ENCODE assay signal across 8 mouse cellular contexts in the genomic region with DNA sequence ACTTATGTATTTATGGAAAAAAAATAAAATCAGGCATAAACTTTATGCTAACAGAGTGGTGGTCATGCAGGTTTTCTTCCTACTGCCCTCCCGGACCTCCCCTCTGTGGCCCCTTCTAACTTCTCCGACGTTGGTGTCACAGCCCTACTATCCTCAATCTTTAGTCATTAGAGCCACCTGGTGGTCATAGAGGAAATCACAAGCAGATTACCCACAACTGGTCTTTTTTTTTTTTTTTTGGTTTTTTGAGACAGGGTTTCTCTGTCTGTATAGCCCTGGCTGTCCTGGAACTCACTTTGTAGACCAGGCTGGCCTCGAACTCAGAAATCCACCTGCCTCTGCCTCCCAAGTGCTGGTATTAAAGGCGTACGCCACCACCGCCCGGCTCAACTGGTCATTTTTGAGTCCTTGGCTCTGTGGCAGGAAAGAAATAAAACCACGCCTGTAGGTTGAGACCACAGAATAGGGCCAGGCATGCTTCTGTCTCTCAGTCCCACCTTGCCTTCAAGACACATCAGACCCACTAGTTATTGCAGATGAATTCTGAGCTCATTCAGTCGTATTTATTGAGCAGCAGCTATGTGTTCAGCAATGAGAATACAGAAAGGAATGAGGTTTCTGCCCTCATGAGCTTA. TPM values are rescaled to one million over a fixed set of nuclear protein-coding genes. Genes with fewer than 3 reads are reported as not detected.
DNase-seq lines count a peak whose midpoint lies in the region; ATAC-seq and TF ChIP-seq lines count a peak whose summit lies in the region.

No protein-coding gene starts in this region.

- H3K4me1 ChIP-seq in neural tube, embryonic 15.5 days: peaks cover 11% of the 10 kb centered on the region
- H3K4me1 ChIP-seq in bone marrow, adult 2 months (ENCODE audit: control insufficient read depth, insufficient read depth, low read length): no peaks in the 10 kb centered on the region
- H3K4me1 ChIP-seq in embryonic facial prominence, embryonic 14.5 days (ENCODE audit: control insufficient read depth, insufficient read depth, low read length): peaks cover 7% of the 10 kb centered on the region; the same call in 1 of the 2 replicates
- peaks cover 5% of the 10 kb centered on the region for H3K4me1 ChIP-seq in hindbrain, embryonic 16.5 days (ENCODE audit: control insufficient read depth, insufficient read depth, low read depth, low read length)
- peaks cover 4% of the 10 kb centered on the region for H3K4me1 ChIP-seq in limb, embryonic 12.5 days (replicated peaks)

- no peak overlapping the region for H3K4me2 ChIP-seq in neural tube, embryonic 15.5 days
- H3K4me2 ChIP-seq in embryonic facial prominence, embryonic 14.5 days (ENCODE audit: low read depth, low read length): peak overlapping the region; percentile 23; the same call in 1 of the 2 replicates
- H3K4me2 ChIP-seq in hindbrain, embryonic 16.5 days (ENCODE audit: low read length): no peak overlapping the region
- no peak overlapping the region for H3K4me2 ChIP-seq in limb, embryonic 12.5 days

- 52% methylated on average over 10 of the region's 10 CpGs for WGBS in neural tube, embryonic 15.5 days
- WGBS in bone marrow, adult 2 months: 38% methylated on average over 10 of the region's 10 CpGs
- WGBS in embryonic facial prominence, embryonic 14.5 days: 51% methylated on average over 10 of the region's 10 CpGs
- WGBS in hindbrain, embryonic 16.5 days: 54% methylated on average over 10 of the region's 10 CpGs
- 50% methylated on average over 10 of the region's 10 CpGs for WGBS in limb, embryonic 12.5 days

- no peak overlapping the region for H3K27ac ChIP-seq in neural tube, embryonic 15.5 days (replicated peaks)
- H3K27ac ChIP-seq in bone marrow, adult 2 months (ENCODE audit: control insufficient read depth, insufficient read depth, low read depth, low read length, poor library complexity): no peak overlapping the region
- H3K27ac ChIP-seq in embryonic facial prominence, embryonic 14.5 days (replicated peaks; ENCODE audit: low read depth, low read length): no peak overlapping the region
- no peak overlapping the region for H3K27ac ChIP-seq in hindbrain, embryonic 16.5 days (ENCODE audit: low read depth, low read length)
- no peak overlapping the region for H3K27ac ChIP-seq in limb, embryonic 12.5 days

- no peak overlapping the region for H3K4me3 ChIP-seq in neural tube, embryonic 15.5 days (replicated peaks)
- H3K4me3 ChIP-seq in bone marrow, adult 2 months (replicated peaks; ENCODE audit: control insufficient read depth, low read depth, low read length): no peak overlapping the region
- no peak overlapping the region for H3K4me3 ChIP-seq in embryonic facial prominence, embryonic 14.5 days (ENCODE audit: low read depth, low read length)
- H3K4me3 ChIP-seq in hindbrain, embryonic 16.5 days (ENCODE audit: low read length): no peak overlapping the region
- H3K4me3 ChIP-seq in limb, embryonic 12.5 days (replicated peaks): no peak overlapping the region

- no peaks in the 10 kb centered on the region for H3K27me3 ChIP-seq in neural tube, embryonic 15.5 days (replicated peaks)
- no peaks in the 10 kb centered on the region for H3K27me3 ChIP-seq in embryonic facial prominence, embryonic 14.5 days (replicated peaks; ENCODE audit: control insufficient read depth, insufficient read depth, low read length)
- H3K27me3 ChIP-seq in hindbrain, embryonic 16.5 days (replicated peaks; ENCODE audit: control insufficient read depth, insufficient read depth, low read length): no peaks in the 10 kb centered on the region
- H3K27me3 ChIP-seq in limb, embryonic 12.5 days: no peaks in the 10 kb centered on the region

- no peak for ATAC-seq in neural tube, embryonic 15.5 days (ENCODE audit: low FRiP score)
- peak; percentile 31 for ATAC-seq in embryonic facial prominence, embryonic 14.5 days (ENCODE audit: low read depth)
- peak; percentile 31; the same call in 1 of the 2 replicates for ATAC-seq in hindbrain, embryonic 16.5 days
- peak; percentile 40; the same call in 1 of the 2 replicates for ATAC-seq in limb, embryonic 12.5 days (ENCODE audit: insufficient number of reproducible peaks, insufficient read depth, low FRiP score, low TSS enrichment, low read depth)

- peak; percentile 59 for DNase-seq in neural tube, embryonic 10.5 days (ENCODE audit: extremely low spot score, low spot score)
- peak; percentile 90 for DNase-seq in embryonic facial prominence, embryonic 14.5 days (ENCODE audit: low spot score)
- DNase-seq in naive thymus-derived CD4-positive, alpha-beta T cell, adult 2 months (ENCODE audit: low read depth): peak; percentile 89
- peak; percentile 70 for DNase-seq in thymus, postnatal 4 days

- H3K36me3 ChIP-seq in neural tube, embryonic 15.5 days: no peaks in the 10 kb centered on the region
- 0 out of 2 replicates have a peak, but pooled peaks cover 4% of the 10 kb centered on the region for H3K36me3 ChIP-seq in embryonic facial prominence, embryonic 14.5 days (ENCODE audit: control insufficient read depth, insufficient read depth, low read length)
- H3K36me3 ChIP-seq in hindbrain, embryonic 16.5 days (ENCODE audit: control insufficient read depth, insufficient read depth, low read length): no peaks in the 10 kb centered on the region
- H3K36me3 ChIP-seq in limb, embryonic 12.5 days: peaks cover 4% of the 10 kb centered on the region

- no peaks in the 10 kb centered on the region for H3K9me3 ChIP-seq in neural tube, embryonic 15.5 days (replicated peaks)
- no peaks in the 10 kb centered on the region for H3K9me3 ChIP-seq in embryonic facial prominence, embryonic 14.5 days (ENCODE audit: control insufficient read depth, low read length)
- H3K9me3 ChIP-seq in hindbrain, embryonic 16.5 days (ENCODE audit: control insufficient read depth, low read length): no peaks in the 10 kb centered on the region
- no peaks in the 10 kb centered on the region for H3K9me3 ChIP-seq in limb, embryonic 12.5 days

- peak; percentile 37; the same call in 1 of the 2 replicates for TF ChIP-seq CTCF in bone marrow, adult 2 months (IDR thresholded peaks at IDR 0.05; ENCODE audit: control insufficient read depth, insufficient read depth, low read length)

- TF ChIP-seq POLR2A in bone marrow, adult 2 months (IDR thresholded peaks at IDR 0.05; ENCODE audit: borderline replicate concordance, control insufficient read depth, low read depth, low read length): no peak

- no peak overlapping the region for H3K9ac ChIP-seq in neural tube, embryonic 15.5 days (replicated peaks)
- 0 out of 2 replicates have a peak overlapping the region, but pooled peaks have one; percentile 25 for H3K9ac ChIP-seq in embryonic facial prominence, embryonic 14.5 days (ENCODE audit: low read depth, low read length)
- H3K9ac ChIP-seq in hindbrain, embryonic 16.5 days (ENCODE audit: low read depth, low read length): no peak overlapping the region
- no peak overlapping the region for H3K9ac ChIP-seq in limb, embryonic 12.5 days (replicated peaks)

RNA-seq across cellular contexts. Expression of gene Naa38, which starts 4.8 kb away (rescaled TPM):
- polyA plus RNA-seq in neural tube, embryonic 15.5 days (2015; fragmentation: Nextera tagmentation; extraction: Ambion mirVana): 130 and 132 TPM in 2 replicates
- polyA plus RNA-seq in bone marrow, adult 2 months (2011; ENCODE audit: insufficient read depth, insufficient read length, low replicate concordance, missing spikeins): 23.1 and 43.9 TPM in 2 replicates
- 160 and 177 TPM in 2 replicates for polyA plus RNA-seq in embryonic facial prominence, embryonic 14.5 days (2014; fragmentation: Nextera tagmentation; extraction: Ambion mirVana)
- polyA plus RNA-seq in hindbrain, embryonic 16.5 days (2015; fragmentation: Nextera tagmentation; extraction: Ambion mirVana): 102 and 130 TPM in 2 replicates
- polyA plus RNA-seq in limb, embryonic 12.5 days (2016; fragmentation: Nextera tagmentation; extraction: Ambion mirVana): 126 and 136 TPM in 2 replicates

RNA-seq across cellular contexts. Expression of gene Cyb5d1, which starts 4.9 kb away (rescaled TPM):
- polyA plus RNA-seq in neural tube, embryonic 15.5 days (2015; fragmentation: Nextera tagmentation; extraction: Ambion mirVana): 29.7 and 31.5 TPM in 2 replicates
- 5.1 and 9.1 TPM in 2 replicates for polyA plus RNA-seq in bone marrow, adult 2 months (2011; ENCODE audit: insufficient read depth, insufficient read length, low replicate concordance, missing spikeins)
- polyA plus RNA-seq in embryonic facial prominence, embryonic 14.5 days (2014; fragmentation: Nextera tagmentation; extraction: Ambion mirVana): 23.8 and 24.2 TPM in 2 replicates
- 28.7 and 33.0 TPM in 2 replicates for polyA plus RNA-seq in hindbrain, embryonic 16.5 days (2015; fragmentation: Nextera tagmentation; extraction: Ambion mirVana)
- polyA plus RNA-seq in limb, embryonic 12.5 days (2016; fragmentation: Nextera tagmentation; extraction: Ambion mirVana): 42.5 and 42.6 TPM in 2 replicates

RNA-seq across cellular contexts. Expression of gene Tmem88, which starts 7.5 kb away (rescaled TPM):
- polyA plus RNA-seq in neural tube, embryonic 15.5 days (2015; fragmentation: Nextera tagmentation; extraction: Ambion mirVana): 6.2 and 9.1 TPM in 2 replicates
- 1.6 TPM in 1 of 2 replicates, not detected in the other for polyA plus RNA-seq in bone marrow, adult 2 months (2011; ENCODE audit: insufficient read depth, insufficient read length, low replicate concordance, missing spikeins)
- polyA plus RNA-seq in embryonic facial prominence, embryonic 14.5 days (2014; fragmentation: Nextera tagmentation; extraction: Ambion mirVana): 19.2 and 21.0 TPM in 2 replicates
- polyA plus RNA-seq in hindbrain, embryonic 16.5 days (2015; fragmentation: Nextera tagmentation; extraction: Ambion mirVana): 8.9 and 9.2 TPM in 2 replicates
- polyA plus RNA-seq in limb, embryonic 12.5 days (2016; fragmentation: Nextera tagmentation; extraction: Ambion mirVana): 24.2 and 25.4 TPM in 2 replicates

RNA-seq across cellular contexts. Expression of gene Chd3, which starts 21.3 kb away (rescaled TPM):
- polyA plus RNA-seq in neural tube, embryonic 15.5 days (2015; fragmentation: Nextera tagmentation; extraction: Ambion mirVana): 70.6 and 76.1 TPM in 2 replicates
- polyA plus RNA-seq in bone marrow, adult 2 months (2011; ENCODE audit: insufficient read depth, insufficient read length, low replicate concordance, missing spikeins): 49.6 and 54.5 TPM in 2 replicates
- 68.9 and 73.3 TPM in 2 replicates for polyA plus RNA-seq in embryonic facial prominence, embryonic 14.5 days (2014; fragmentation: Nextera tagmentation; extraction: Ambion mirVana)
- 68.0 and 73.2 TPM in 2 replicates for polyA plus RNA-seq in hindbrain, embryonic 16.5 days (2015; fragmentation: Nextera tagmentation; extraction: Ambion mirVana)
- 121 and 124 TPM in 2 replicates for polyA plus RNA-seq in limb, embryonic 12.5 days (2016; fragmentation: Nextera tagmentation; extraction: Ambion mirVana)

RNA-seq across cellular contexts. Expression of gene Kdm6b, which starts 23.0 kb away (rescaled TPM):
- polyA plus RNA-seq in neural tube, embryonic 15.5 days (2015; fragmentation: Nextera tagmentation; extraction: Ambion mirVana): 29.4 and 32.6 TPM in 2 replicates
- polyA plus RNA-seq in bone marrow, adult 2 months (2011; ENCODE audit: insufficient read depth, insufficient read length, low replicate concordance, missing spikeins): 13.7 and 29.2 TPM in 2 replicates
- 24.2 and 24.3 TPM in 2 replicates for polyA plus RNA-seq in embryonic facial prominence, embryonic 14.5 days (2014; fragmentation: Nextera tagmentation; extraction: Ambion mirVana)
- 22.9 and 29.0 TPM in 2 replicates for polyA plus RNA-seq in hindbrain, embryonic 16.5 days (2015; fragmentation: Nextera tagmentation; extraction: Ambion mirVana)
- 45.4 and 49.1 TPM in 2 replicates for polyA plus RNA-seq in limb, embryonic 12.5 days (2016; fragmentation: Nextera tagmentation; extraction: Ambion mirVana)
